Mouse (Mus musculus) forelimb bud, embryonic 11.5 days (tissue): Measurements from ENCODE around the gene Pacrg.

Experiments used
- DNase-seq: peaks from one replicate; pipeline ENCODE4 v3.0.0-alpha.2; 2012; ENCODE audit warnings: low read depth, low spot score

Gene Pacrg

GRCm38 (mm10) chr17:10452801-10453200 is 387.3 kb downstream of the Pacrg start:
- no peak for DNase-seq

DNA sequence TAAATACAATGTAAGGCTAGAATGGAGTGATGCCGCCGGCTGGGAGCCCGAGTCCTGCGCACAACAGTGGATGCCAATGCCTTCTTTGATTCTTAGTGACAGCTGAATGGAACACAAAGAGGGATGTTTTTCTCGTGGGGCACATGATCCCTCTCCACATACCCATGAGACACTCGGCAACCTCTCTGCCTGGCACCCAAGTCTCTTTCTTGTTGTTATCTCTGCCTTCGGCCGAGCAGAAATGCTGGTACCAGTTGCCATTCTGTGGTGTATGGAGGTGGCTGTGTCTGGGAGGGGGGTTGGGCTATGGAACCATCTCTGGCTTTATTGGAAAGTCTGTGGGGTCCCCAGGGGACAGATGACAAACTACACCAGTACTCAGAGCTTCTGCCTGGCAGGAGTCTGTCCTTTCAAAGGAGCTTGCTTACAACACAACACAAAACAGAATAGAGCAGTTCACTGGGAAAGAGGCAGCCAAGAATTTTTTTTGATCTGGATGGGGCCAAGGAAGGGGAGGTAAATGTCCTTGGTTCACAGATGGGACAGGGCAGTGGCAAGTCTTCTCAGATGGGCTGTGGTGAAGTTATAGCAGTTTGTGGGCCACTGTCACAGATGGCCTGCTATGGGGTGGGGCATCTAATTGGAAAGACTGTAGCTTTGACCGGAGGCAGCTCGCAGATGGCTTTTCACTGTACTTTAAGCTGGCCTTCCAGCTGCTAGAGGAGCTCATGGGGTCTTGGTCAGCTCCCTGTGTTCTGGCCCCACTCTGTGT is 388.6 kb downstream of the Pacrg start:
- DNase-seq, result no peak

GRCm38 (mm10) chr17:10449800-10450299 is 390.3 kb downstream of the Pacrg start:
- DNase-seq, result peak; percentile 19

DNA sequence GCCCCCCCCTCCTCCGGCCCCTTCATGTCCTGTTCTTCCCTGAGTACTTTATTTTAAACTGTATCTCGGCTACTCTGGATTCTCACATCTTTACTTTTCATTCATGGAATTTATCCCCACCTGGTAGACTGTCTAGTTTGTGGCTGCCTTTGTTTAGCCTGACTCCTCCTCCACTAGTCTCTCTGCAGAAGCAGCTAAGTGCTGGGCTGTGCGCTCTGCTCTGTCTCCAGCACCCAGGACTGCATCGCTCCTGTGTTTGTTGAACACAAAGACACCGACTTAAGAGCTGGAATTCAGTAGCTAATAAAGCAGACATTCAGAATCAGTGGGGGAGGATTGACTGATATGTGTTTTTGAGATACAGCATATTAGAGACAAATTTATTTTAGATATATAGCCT is 391.7 kb downstream of the Pacrg start:
- no peak for DNase-seq

GRCm38 (mm10) chr17:10441501-10442111 is 398.5 kb downstream of the Pacrg start:
- no peak for DNase-seq

- no peak for DNase-seq
Measured at GRCm38 (mm10) chr17:10440961-10441360, 399.1 kb downstream of the Pacrg start.

GRCm38 (mm10) chr17:10439815-10440214 is 400.3 kb downstream of the Pacrg start:
- DNase-seq, result no peak

DNA sequence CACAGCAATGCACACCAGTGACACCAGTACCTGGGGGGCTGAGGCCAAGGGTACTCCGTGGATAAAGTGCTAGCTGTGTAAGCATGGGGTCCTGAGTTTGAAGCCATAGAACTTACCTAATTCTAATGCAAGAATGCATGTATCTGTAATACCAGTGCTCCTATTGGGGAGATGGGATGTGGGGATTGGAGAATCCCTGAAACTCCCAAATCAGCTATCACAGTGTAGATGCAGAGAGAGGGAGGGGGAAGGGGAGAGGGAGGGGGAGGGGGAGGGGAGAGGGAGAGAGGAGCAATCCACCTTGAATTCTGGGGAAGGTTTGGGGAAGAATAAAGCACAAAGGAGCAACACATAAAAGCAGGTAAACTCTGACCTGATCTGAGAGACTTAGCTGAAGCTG is 405.2 kb downstream of the Pacrg start:
- no peak for DNase-seq

- no peak for DNase-seq
Measured at GRCm38 (mm10) chr17:10432525-10433180, 407.5 kb downstream of the Pacrg start.

DNA sequence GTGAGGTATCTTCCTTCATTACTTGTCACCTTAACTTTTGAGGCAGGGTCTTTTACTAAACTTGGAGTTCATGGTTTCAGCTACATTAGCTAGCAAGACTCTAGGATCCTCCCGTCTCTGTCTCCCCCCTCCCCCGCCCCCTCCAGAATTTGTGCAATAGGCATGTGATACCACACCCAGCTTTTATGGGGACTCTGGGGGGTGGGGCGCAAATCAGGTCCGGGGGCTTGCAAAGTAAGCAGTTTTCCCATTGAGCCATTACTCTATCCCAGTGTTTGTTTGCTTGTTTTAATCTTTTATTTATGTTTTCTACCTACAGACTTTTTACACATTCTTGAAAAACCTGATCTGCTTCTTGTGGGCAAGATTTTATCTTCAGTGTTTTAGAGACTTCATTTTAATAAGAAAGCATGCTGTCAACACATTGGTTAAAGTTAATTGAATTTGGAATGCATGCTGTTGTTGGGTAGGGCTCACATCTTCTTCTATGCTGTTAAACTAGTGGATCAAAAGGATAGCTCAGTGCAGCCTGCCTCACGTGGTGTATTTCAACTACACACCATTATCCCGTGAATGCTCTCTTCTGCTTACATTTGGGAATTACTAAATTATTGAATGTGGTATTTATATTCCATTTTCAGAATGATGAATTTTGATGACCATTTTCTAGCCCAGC is 408.1 kb downstream of the Pacrg start:
- no peak for DNase-seq

DNA sequence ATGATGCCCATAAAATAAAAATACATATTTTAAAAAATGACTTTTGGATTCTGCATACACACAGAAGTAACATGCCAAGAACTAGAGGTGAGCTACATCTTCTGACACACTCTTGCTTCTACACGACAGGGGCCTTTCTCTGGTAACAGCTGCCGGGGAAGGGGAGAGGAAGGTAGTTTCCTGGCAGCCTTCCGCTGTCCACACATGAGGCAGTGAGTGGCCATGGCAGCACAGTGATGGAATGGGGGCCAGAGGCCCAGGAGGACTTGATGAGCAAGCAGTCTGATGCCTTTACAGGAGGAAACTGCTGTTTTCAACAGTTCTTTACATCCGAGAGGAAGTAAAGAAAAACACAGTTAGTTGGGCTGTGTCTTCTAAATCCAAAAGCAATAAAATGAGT is 409.3 kb downstream of the Pacrg start:
- DNase-seq, result no peak

GRCm38 (mm10) chr17:10429406-10429805 is 410.7 kb downstream of the Pacrg start:
- DNase-seq, result no peak

DNA sequence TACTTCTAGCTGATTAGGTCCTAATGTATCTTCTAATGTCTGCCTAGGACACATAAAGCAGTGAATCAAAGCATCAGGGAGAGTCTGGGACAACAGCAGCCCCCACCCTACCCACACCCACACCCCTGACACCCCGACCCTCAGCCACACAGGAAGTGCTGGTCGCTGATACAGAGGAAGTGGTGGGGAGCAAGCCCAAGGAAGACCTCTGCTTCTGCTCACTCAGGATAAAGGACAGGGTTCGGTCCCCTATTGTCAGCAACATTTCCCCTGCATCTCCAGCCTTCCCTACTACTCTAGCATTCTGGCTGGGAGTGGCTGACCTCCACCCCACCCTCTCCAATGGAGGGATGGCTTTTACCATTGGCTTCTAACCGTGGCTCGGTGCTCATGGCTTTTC is 414.8 kb downstream of the Pacrg start:
- DNase-seq, result no peak

DNA sequence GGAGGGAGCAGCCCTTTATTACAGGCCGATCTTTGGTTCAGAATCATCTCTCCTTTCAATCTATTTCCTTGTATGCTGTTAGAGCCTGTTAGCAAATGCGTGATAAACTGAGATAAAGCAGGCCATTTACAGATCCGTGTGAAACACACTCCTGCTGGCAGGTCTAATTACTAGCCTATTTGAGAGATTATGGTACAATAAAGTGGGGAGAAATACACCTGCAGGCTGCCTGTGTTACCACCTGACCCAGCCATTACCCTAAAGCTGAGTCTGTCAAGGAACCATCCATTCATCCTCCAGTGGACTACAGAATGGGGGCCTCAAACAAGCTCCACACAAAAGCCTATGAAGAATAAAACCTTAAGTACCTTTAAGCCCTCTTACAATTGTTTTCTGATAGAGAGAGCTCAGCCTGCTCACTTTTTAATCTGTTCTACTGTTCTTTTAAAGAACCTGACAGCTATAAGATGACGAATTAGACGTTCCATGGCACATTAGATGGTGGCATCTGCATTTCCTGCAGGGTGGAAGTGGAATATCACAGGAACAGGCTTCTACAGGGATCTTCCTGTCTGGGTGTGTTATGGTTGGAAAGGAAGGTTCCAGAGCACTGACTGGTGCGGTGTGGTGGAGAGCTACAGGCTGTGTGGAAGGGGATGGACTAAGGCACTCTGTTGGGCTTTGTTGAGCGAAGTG is 422.4 kb downstream of the Pacrg start:
- DNase-seq, result no peak

- no peak for DNase-seq
Measured at GRCm38 (mm10) chr17:10416995-10417394, 423.1 kb downstream of the Pacrg start.

DNA sequence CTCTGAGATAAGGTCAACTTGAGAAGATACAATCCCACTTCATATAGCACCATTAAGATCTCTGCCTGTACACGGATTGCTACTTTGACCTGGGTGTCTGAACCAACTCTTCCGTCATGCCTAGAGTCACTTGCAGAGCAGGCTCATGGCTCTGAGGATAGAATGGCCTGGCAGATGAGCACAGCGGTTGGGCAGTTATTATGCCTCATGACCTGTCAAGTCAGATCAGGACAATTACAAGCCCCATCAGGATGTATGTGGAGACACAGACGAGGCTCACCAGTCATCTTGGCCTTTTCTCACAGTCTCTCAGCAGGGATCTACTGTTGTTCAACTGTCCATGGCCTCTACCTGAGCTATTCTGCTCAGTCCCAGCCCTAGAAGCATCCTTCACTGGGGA is 424.0 kb downstream of the Pacrg start:
- no peak for DNase-seq

GRCm38 (mm10) chr17:10414383-10414782 is 425.7 kb downstream of the Pacrg start:
- DNase-seq, result no peak

GRCm38 (mm10) chr17:10413870-10414269 is 426.2 kb downstream of the Pacrg start:
- no peak for DNase-seq

- DNase-seq, result no peak
Measured at GRCm38 (mm10) chr17:10410597-10411476, 429.3 kb downstream of the Pacrg start.

DNA sequence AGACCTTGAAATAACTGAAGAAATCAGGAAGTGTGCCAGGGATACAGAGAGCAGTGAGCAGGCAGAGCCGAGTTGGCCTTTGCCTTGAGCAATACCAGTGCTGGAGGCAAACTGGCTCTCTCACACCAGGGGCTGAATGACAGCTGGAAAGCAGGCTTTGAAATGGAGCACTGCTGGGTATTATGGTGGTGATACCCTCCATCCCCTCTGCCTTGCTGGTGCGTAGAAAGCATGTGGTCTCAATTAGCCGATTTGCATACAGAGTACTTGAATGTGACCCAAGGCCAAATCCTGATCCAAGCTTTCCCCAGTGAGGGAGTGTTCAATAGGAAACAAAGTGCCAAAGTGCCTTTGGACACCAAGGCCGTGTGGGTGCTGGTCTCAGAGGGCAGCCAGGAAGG is 431.4 kb downstream of the Pacrg start:
- peak; percentile 49 for DNase-seq
